Mouse (Mus musculus): Measurements from ENCODE around the gene Sap30bp. TPM values are rescaled to one million over a fixed set of nuclear protein-coding genes. Genes with fewer than 3 reads are reported as not detected.
A peak's percentile ranks its signal among the peaks of the same experiment; 100 is the strongest.

The Sap30bp gene
- 51.1 and 55.9 TPM in 2 replicates for polyA plus RNA-seq (2011; ENCODE audit: insufficient read depth, insufficient read length, low read depth, missing spikeins)

- Histone ChIP-seq H3K36me3 (ENCODE audit: control insufficient read depth, insufficient read depth, low read length, poor library complexity, severe bottlenecking) (peaks cover 26% of the 10 kb centered on the region), H3K27ac (ENCODE audit: insufficient read depth, low read length) (no peak within 1 kb of the TSS), H3K4me3 (ENCODE audit: low read depth, low read length) (peak within 1 kb of the TSS; percentile 97), H3K4me1 (ENCODE audit: control insufficient read depth, insufficient read depth, low read length) (no peaks in the 10 kb centered on the region), H3K9ac (ENCODE audit: low read depth, poor library complexity, severe bottlenecking) (peak within 1 kb of the TSS; percentile 78), H3K9me3 (replicated peaks; ENCODE audit: control insufficient read depth, insufficient read depth, low read length, poor library complexity, severe bottlenecking) (no peaks in the 10 kb centered on the region), H3K27me3 (ENCODE audit: control insufficient read depth, insufficient read depth, low read length, poor library complexity, severe bottlenecking) (no peaks in the 10 kb centered on the region)
- TF ChIP-seq EP300 (IDR thresholded peaks at IDR 0.05; ENCODE audit: insufficient read depth, low read depth, low read length), result no peak
- no peak for TF ChIP-seq POLR2A (IDR thresholded peaks at IDR 0.05; ENCODE audit: insufficient read depth, low read length)
- no peak for TF ChIP-seq CTCF (IDR thresholded peaks at IDR 0.05; ENCODE audit: low read depth, low read length)
These were observed at the start of gene Sap30bp, which contains the start of gene Recql5 for GRCm38 (mm10) chr11:115933108-115933746. Sap30bp (plus strand) TSS chr11:115933282. Recql5 (minus strand) TSS chr11:115933477.

GRCm38 (mm10) chr11:115884361-115884760 is 48.7 kb upstream of the Sap30bp start:
- Histone ChIP-seq H3K27me3 (ENCODE audit: control insufficient read depth, insufficient read depth, low read length, poor library complexity, severe bottlenecking) (no peaks in the 10 kb centered on the region), H3K27ac (ENCODE audit: insufficient read depth, low read length) (no peak overlapping the region), H3K4me1 (ENCODE audit: control insufficient read depth, insufficient read depth, low read length) (no peaks in the 10 kb centered on the region), H3K4me3 (ENCODE audit: low read depth, low read length) (no peak overlapping the region), H3K9ac (ENCODE audit: low read depth, poor library complexity, severe bottlenecking) (no peak overlapping the region), H3K36me3 (ENCODE audit: control insufficient read depth, insufficient read depth, low read length, poor library complexity, severe bottlenecking) (no peaks in the 10 kb centered on the region), H3K9me3 (replicated peaks; ENCODE audit: control insufficient read depth, insufficient read depth, low read length, poor library complexity, severe bottlenecking) (no peaks in the 10 kb centered on the region)
- TF ChIP-seq POLR2A (IDR thresholded peaks at IDR 0.05; ENCODE audit: insufficient read depth, low read length) (no peak), EP300 (IDR thresholded peaks at IDR 0.05; ENCODE audit: insufficient read depth, low read depth, low read length) (no peak), CTCF (IDR thresholded peaks at IDR 0.05; ENCODE audit: low read depth, low read length) (no peak)

- no peaks in the 10 kb centered on the region for H3K9me3 ChIP-seq (replicated peaks; ENCODE audit: control insufficient read depth, insufficient read depth, low read length, poor library complexity, severe bottlenecking)
- H3K4me1 ChIP-seq (ENCODE audit: control insufficient read depth, insufficient read depth, low read length), result no peaks in the 10 kb centered on the region
- H3K36me3 ChIP-seq (ENCODE audit: control insufficient read depth, insufficient read depth, low read length, poor library complexity, severe bottlenecking), result no peaks in the 10 kb centered on the region
- no peak for TF ChIP-seq POLR2A (IDR thresholded peaks at IDR 0.05; ENCODE audit: insufficient read depth, low read length)
- no peak for TF ChIP-seq CTCF (IDR thresholded peaks at IDR 0.05; ENCODE audit: low read depth, low read length)
- TF ChIP-seq EP300 (IDR thresholded peaks at IDR 0.05; ENCODE audit: insufficient read depth, low read depth, low read length), result no peak
- H3K9ac ChIP-seq (ENCODE audit: low read depth, poor library complexity, severe bottlenecking), result no peak overlapping the region
- H3K27me3 ChIP-seq (ENCODE audit: control insufficient read depth, insufficient read depth, low read length, poor library complexity, severe bottlenecking), result no peaks in the 10 kb centered on the region
- no peak overlapping the region for H3K27ac ChIP-seq (ENCODE audit: insufficient read depth, low read length)
- H3K4me3 ChIP-seq (ENCODE audit: low read depth, low read length), result no peak overlapping the region
These were observed 47.8 kb upstream of the Sap30bp start for GRCm38 (mm10) chr11:115885281-115885680.

DNA sequence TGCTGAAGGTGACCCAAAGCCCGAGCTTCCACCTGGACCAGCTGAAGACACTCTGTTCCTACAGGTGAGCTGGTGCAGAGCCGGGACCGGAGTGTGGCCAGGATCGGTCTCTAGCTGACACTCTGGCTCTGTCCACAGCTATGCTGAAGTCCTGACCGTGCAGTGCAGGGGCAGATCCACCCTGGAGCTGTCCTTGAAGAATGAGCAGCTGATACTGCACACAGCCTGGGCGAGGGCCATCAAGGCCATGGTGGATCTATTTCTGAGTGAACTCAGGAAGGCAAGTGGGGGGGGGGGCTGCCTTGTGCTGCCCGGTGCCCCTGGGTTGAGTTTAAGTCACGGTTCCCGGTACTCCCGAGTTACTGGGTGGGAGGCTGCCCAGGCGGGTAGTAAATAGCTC is 46.6 kb upstream of the Sap30bp start:
- H3K9ac ChIP-seq (ENCODE audit: low read depth, poor library complexity, severe bottlenecking), result no peak overlapping the region
- H3K27me3 ChIP-seq (ENCODE audit: control insufficient read depth, insufficient read depth, low read length, poor library complexity, severe bottlenecking), result no peaks in the 10 kb centered on the region
- no peak overlapping the region for H3K4me3 ChIP-seq (ENCODE audit: low read depth, low read length)
- TF ChIP-seq EP300 (IDR thresholded peaks at IDR 0.05; ENCODE audit: insufficient read depth, low read depth, low read length) (no peak), POLR2A (IDR thresholded peaks at IDR 0.05; ENCODE audit: insufficient read depth, low read length) (no peak)
- no peaks in the 10 kb centered on the region for H3K36me3 ChIP-seq (ENCODE audit: control insufficient read depth, insufficient read depth, low read length, poor library complexity, severe bottlenecking)
- H3K4me1 ChIP-seq (ENCODE audit: control insufficient read depth, insufficient read depth, low read length), result no peaks in the 10 kb centered on the region
- H3K9me3 ChIP-seq (replicated peaks; ENCODE audit: control insufficient read depth, insufficient read depth, low read length, poor library complexity, severe bottlenecking), result no peaks in the 10 kb centered on the region
- no peak overlapping the region for H3K27ac ChIP-seq (ENCODE audit: insufficient read depth, low read length)

- no peaks in the 10 kb centered on the region for H3K36me3 ChIP-seq (ENCODE audit: control insufficient read depth, insufficient read depth, low read length, poor library complexity, severe bottlenecking)
- H3K9ac ChIP-seq (ENCODE audit: low read depth, poor library complexity, severe bottlenecking), result no peak overlapping the region
- H3K27ac ChIP-seq (ENCODE audit: insufficient read depth, low read length), result no peak overlapping the region
- TF ChIP-seq POLR2A (IDR thresholded peaks at IDR 0.05; ENCODE audit: insufficient read depth, low read length), result no peak
- no peak for TF ChIP-seq CTCF (IDR thresholded peaks at IDR 0.05; ENCODE audit: low read depth, low read length)
- no peak for TF ChIP-seq EP300 (IDR thresholded peaks at IDR 0.05; ENCODE audit: insufficient read depth, low read depth, low read length)
- H3K4me3 ChIP-seq (ENCODE audit: low read depth, low read length), result no peak overlapping the region
- no peaks in the 10 kb centered on the region for H3K27me3 ChIP-seq (ENCODE audit: control insufficient read depth, insufficient read depth, low read length, poor library complexity, severe bottlenecking)
- H3K9me3 ChIP-seq (replicated peaks; ENCODE audit: control insufficient read depth, insufficient read depth, low read length, poor library complexity, severe bottlenecking), result no peaks in the 10 kb centered on the region
- peaks cover 2% of the 10 kb centered on the region for H3K4me1 ChIP-seq (ENCODE audit: control insufficient read depth, insufficient read depth, low read length)
These were observed 45.1 kb upstream of the Sap30bp start for GRCm38 (mm10) chr11:115888020-115888419.

DNA sequence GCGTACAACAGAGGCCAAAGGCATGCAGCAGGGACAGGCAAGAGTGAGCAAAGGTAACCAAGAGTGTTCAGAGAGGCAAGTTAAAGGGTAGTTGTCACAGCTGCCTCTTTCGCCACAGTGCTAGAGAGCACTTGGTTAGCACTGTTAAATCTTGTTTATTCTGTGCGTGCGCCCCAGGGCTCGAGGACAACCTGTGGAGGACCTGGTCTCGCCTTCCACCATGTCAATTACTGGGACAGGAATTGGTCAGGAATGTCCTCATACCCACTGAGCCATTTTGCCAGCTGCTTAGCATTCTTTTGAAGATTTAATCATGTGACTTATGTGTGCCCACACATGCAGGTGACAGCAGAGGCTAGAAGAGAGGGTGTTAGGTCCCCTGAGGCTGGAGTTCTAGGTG is 43.9 kb upstream of the Sap30bp start:
- peaks cover 2% of the 10 kb centered on the region for H3K4me1 ChIP-seq (ENCODE audit: control insufficient read depth, insufficient read depth, low read length)
- H3K4me3 ChIP-seq (ENCODE audit: low read depth, low read length), result no peak overlapping the region
- no peak for TF ChIP-seq CTCF (IDR thresholded peaks at IDR 0.05; ENCODE audit: low read depth, low read length)
- no peak for TF ChIP-seq POLR2A (IDR thresholded peaks at IDR 0.05; ENCODE audit: insufficient read depth, low read length)
- TF ChIP-seq EP300 (IDR thresholded peaks at IDR 0.05; ENCODE audit: insufficient read depth, low read depth, low read length), result no peak
- H3K9ac ChIP-seq (ENCODE audit: low read depth, poor library complexity, severe bottlenecking), result no peak overlapping the region
- H3K36me3 ChIP-seq (ENCODE audit: control insufficient read depth, insufficient read depth, low read length, poor library complexity, severe bottlenecking), result 0 out of 2 replicates have a peak, but pooled peaks cover 2% of the 10 kb centered on the region
- no peaks in the 10 kb centered on the region for H3K27me3 ChIP-seq (ENCODE audit: control insufficient read depth, insufficient read depth, low read length, poor library complexity, severe bottlenecking)
- no peak overlapping the region for H3K27ac ChIP-seq (ENCODE audit: insufficient read depth, low read length)
- H3K9me3 ChIP-seq (replicated peaks; ENCODE audit: control insufficient read depth, insufficient read depth, low read length, poor library complexity, severe bottlenecking), result no peaks in the 10 kb centered on the region
